ENCODE assay signal across 20 mouse cellular contexts in genomic region chr17:8974423-8974822, GRCm38 (mm10). TPM values are rescaled to one million over a fixed set of nuclear protein-coding genes. Genes with fewer than 3 reads are reported as not detected.
DNase-seq lines count a peak whose midpoint lies in the region; ATAC-seq and TF ChIP-seq lines count a peak whose summit lies in the region.
"Had no signal": no experiment of that assay in that cellular context is flagged by ENCODE, and none has a peak within 500 bp of the region (broad histone marks: within the 10 kb centered on the region; RNA-seq: fewer than 3 reads in every experiment).

No protein-coding gene starts in this region.

- intact Hi-C loops in left cerebral cortex, postnatal 4 days (cut with DNase I), result no loop called here
- intact Hi-C loops in left cerebral cortex, postnatal 14 days (cut with DNase I), result no loop called here

- CTCF ChIA-PET in Patski (lab: Charles Lee), result interaction anchor here (0.7 to 44.5 kb wide), 16 partner anchors 9 to 136 kb away, joined by 3 to 786 read pairs (median 4); partner anchors contain the start of gene 1700010I14Rik

- POLR2A ChIA-PET in Patski (lab: Charles Lee), result interaction anchor here (1.0 to 2.7 kb wide), 3 partner anchors 9 to 19 kb away, joined by 3 to 12 read pairs (median 9); no protein-coding TSS in a partner anchor

- in situ Hi-C loops in Patski (cut with MboI; ENCODE audit: low pct_unique_long_range_greater_than_20kb), result loop anchor here (25.0 kb wide), 1 partner anchor 1712 kb away; no protein-coding TSS in a partner anchor

- no peak for TF ChIP-seq CTCF in Patski (IDR thresholded peaks at IDR 0.05)

- peaks cover 8% of the 10 kb centered on the region for H3K27me3 ChIP-seq in Patski
- H3K27me3 ChIP-seq: lung, embryonic 15.5 days had no signal

- peak; percentile 12 for ATAC-seq in Patski
- peak; percentile 59; the same call in 1 of the 2 replicates for ATAC-seq in cerebellum, adult (ENCODE audit: insufficient number of reproducible peaks, low FRiP score, low TSS enrichment)
- no peak for ATAC-seq in megakaryocyte, adult 5-6 weeks (ENCODE audit: poor library complexity, severe bottlenecking)
- ATAC-seq: activated CD4-positive, CD25-positive, alpha-beta regulatory T cell, adult 4 months; liver, embryonic 12.5 days had no signal

- peak; percentile 64 for DNase-seq in left cerebral cortex, postnatal 4 days
- no peak for DNase-seq in left cerebral cortex, postnatal 14 days (ENCODE audit: low spot score in 2 of 2)
- no peak for DNase-seq in Patski (ENCODE audit: low read depth, low spot score)
- DNase-seq in cerebellum, adult 9-11 months, result peak; percentile 64
- no peak for DNase-seq in layer of hippocampus, postnatal 10 days (ENCODE audit: low spot score in 2 of 2)
- no peak for DNase-seq in urinary bladder, postnatal 36 days (ENCODE audit: low spot score in 2 of 2)
- DNase-seq: adrenal gland, postnatal 25 days; gastrocnemius, postnatal 14 days; heart, adult 18-20 months; kidney, adult 18-20 months; kidney, postnatal 10 days; lung, postnatal 4 days; right cerebral cortex, postnatal 14 days; spleen, adult 18-20 months; thymus, postnatal 4 days had no signal

RNA-seq across cellular contexts. Expression of gene 1700010I14Rik, which starts 13.7 kb away (rescaled TPM):
- total RNA-seq in left cerebral cortex, postnatal 4 days (2021), result 1 to 10 TPM; 1.9 to 2.2 TPM
- total RNA-seq in left cerebral cortex, postnatal 14 days (2021), result 1 to 10 TPM in 1 of 2 experiments, under 1 TPM in 1; 0.75 to 1.1 TPM
- polyA plus RNA-seq in Patski (2021), result 3.9 TPM
- 1 to 10 TPM; 1.7 to 2.3 TPM for total RNA-seq in layer of hippocampus, postnatal 10 days (2021)
- 1.3 and 2.8 TPM in 2 replicates for total RNA-seq in megakaryocyte, adult 5-6 weeks (2015)
- total RNA-seq in megakaryocyte, adult 5-6 weeks (2017), result 1.9 and 3.2 TPM in 2 replicates

Comparison
In these comparisons a context has a peak if more than half of its experiments do, and no peak if none do; other contexts are left out.
1. DNase-seq: peak in left cerebral cortex, postnatal 4 days (single experiment) and cerebellum, adult 9-11 months (single experiment); none in left cerebral cortex, postnatal 14 days (0 of 2), Patski (single experiment), layer of hippocampus, postnatal 10 days (0 of 2) and urinary bladder, postnatal 36 days (0 of 2).